Mouse (Mus musculus) fibroblast of lung, adult 2 months (primary cell): ENCODE measurements at regions not wholly inside any gene's neighbourhood (a gene's known extent, or its start where the extent isn't known, plus 50 kb on each side); places are given as distances from the start of the nearest gene placed in this dataset.

ENCODE experiments used
- DNase-seq: peaks from one replicate; pipeline ENCODE4 v3.0.0-alpha.2; 2011; ENCODE audit warnings: low read depth

DNA sequence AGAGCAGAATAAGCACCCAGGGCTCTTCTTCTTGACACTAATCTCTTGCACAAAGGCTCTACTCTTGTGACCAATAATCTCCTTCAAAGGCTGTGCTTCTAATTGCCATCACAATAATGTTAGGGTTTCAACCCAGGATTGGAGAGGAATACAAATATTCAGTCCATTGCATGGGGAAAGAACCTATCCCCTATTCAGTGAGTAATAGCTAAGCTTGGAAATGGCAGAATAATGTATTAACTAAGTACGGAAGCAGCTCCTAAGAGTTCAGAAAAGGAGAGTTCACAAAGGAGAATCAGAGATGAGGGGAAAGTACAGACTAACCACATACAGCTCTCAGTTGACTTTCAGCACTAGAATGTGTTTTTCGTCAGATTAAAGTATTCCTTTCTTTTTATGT, 544.3 kb downstream of the Nfib start:
- DNase-seq, result no peak

GRCm38 (mm10) chr4:82160233-82160632, 545.3 kb downstream of the Nfib start:
- no peak for DNase-seq

GRCm38 (mm10) chr4:82155642-82156320, 549.8 kb downstream of the Nfib start:
- no peak for DNase-seq

DNA sequence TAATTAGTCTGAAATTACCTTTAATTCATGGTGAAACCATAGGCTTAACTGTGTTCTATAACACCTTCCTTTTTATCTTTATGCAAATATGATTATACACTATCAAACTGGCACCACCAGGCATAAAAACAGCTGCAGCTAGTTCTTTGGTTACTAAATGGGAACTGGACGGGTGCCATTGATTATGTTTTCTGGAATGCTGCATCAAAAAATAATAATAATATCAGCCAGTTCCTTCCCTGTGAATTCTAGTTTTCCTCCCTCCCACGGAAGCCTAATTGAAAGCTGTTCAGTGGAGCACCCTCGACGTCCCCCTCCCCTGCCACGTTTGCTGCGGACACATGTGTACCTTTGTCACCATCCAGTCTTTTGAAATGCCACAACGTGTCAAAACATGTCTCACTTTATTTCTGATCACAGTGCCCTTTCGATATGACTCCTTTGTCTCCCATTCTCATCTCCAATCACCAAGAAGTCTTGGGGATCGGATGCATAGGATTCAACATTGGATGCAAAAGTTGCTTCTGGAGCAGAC, 551.5 kb downstream of the Nfib start:
- no peak for DNase-seq

DNA sequence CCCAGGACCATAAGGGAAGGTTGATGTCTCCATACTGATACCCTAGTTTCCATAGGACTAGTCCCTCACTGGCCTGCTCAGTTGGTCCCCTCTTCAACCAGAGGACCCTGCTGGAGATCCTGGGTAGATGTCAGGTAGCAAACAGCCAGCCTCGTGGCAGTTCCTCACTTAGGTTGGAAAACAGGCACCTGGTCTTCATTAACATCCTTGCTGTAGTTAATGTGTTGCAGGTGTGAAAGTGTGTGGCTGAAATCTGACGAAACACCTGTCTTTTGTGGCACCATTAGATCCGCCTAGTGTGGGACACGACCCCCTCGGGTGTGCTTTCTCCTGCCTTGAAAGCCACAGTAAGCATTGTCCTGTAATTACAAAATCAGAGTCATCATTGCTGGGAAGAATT, 551.9 kb downstream of the Nfib start:
- no peak for DNase-seq

DNA sequence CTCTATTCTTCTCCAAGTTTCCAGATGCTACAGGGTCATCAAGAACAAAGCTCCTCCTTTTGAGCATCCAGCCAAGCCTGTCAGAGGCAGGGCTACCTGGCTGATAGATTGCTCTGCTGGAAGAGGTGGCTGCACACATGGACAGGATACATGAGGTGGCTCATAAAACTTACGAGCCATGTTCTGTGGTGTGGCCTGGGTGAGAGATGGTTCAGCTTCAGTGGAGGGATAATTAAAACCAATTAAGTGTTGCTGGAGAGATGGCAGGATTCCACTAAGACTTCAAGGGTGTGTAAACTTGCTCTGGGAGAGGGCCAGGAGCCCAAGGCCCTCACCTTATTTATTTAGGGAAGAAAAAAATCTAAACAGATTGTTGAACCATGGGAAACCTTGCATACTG, 555.6 kb downstream of the Nfib start:
- DNase-seq, result no peak

DNA sequence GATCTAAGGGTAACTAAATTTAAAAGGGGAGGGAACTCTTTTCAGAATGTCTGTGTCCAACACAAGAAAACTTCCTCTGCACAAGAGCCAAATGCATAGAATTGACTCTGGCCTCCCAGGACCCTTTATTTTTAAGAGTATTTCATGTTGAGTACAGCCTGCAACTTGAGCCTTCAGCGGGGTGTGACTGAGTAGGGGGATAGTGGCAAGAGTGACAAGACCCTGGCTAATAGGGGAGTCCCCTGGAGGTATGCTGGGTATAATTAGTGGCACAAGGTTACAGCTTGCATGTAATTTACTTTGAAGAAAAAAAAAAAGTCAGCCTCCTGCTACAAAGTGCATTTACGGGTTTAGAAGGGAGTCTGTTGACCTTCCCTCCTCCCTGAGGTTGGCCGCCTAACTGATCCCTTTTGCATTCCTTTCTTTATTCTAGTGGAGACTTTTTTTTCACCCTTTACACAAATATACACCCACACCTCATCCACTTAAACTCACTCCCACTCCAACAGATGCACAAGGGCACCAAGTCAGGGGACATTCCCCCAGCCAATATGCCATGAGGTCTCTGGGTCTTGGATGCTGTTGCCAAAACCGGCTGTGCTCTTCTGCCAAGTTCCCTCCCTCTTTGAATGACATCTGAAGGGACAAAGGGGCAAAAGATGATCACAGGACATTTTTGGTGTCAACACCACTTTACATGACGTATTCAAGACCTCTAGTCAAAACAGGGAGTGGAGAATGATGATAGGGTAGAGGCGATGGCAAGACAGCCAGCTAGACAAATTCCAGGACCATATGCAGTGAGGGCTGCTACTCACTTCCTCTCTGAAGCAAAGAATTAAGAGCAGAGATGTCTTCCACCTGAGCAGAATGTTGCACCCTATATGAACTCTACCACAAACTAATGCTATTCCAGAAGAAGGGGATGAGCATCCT, 557.2 kb downstream of the Nfib start:
- DNase-seq, result no peak

- no peak for DNase-seq
These were observed 563.2 kb downstream of the Nfib start for GRCm38 (mm10) chr4:82142391-82142790.

- DNase-seq, result no peak
These were observed 565.7 kb downstream of the Nfib start for GRCm38 (mm10) chr4:82139806-82140205.

DNA sequence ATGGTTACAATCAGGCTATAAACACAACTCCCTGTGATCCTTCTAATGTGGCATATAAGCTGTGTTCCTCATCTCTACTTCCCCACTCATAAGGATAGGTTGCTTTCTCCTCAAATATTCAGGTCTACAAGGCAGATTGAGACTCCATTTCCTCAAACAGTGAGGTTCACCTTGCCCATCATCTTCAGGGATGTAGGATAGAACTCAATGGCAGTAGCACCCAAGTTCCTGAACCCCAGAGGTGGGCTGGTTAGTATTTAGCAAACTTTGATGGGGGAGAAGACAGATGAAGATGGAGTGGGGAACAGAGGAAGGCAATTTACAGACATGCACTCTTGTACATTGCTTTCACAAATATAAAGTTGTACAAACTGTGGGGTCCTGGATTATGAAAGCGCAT, 566.5 kb downstream of the Nfib start:
- DNase-seq, result no peak

DNA sequence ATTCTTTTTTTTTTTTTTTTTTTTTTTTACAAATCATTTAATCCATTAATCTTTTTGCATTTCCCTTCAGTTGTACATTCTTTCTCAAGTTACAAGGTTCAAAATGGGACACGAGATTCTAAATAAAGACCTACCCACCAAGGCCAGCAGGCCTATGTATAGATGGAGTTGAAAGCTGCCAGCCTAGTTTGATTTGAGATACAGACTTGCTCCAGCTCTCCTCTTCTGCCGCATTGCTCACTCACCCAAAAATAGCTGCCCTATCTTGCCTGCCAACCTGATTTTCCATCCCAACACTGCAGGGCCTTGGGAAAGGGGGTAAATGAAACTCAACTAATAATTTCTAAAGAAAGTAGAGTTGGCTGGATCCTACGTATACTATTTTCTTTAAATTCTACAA, 572.7 kb downstream of the Nfib start:
- no peak for DNase-seq

GRCm38 (mm10) chr4:82132326-82132725, 573.2 kb downstream of the Nfib start:
- no peak for DNase-seq

DNA sequence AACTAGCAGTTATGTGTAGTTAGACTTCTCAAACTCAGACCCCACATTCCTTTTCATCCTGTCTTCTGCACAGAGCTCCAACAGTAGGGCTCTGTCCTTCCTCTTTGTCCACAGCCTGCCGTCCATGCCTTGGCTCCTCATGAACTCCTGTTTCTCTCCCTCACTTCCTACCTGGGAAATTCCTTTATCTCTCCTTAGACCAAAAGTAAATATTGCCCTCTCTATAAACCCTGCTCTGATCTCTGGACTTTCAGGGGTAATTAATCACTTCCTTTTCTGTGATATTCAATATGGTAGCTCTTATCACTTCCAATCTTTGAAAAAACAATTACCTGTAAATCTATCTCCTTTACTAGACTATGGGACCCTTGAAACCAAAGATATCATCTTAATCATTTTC, 576.1 kb downstream of the Nfib start:
- DNase-seq, result no peak

- no peak for DNase-seq
These were observed 581.8 kb downstream of the Nfib start for GRCm38 (mm10) chr4:82123733-82124132.

DNA sequence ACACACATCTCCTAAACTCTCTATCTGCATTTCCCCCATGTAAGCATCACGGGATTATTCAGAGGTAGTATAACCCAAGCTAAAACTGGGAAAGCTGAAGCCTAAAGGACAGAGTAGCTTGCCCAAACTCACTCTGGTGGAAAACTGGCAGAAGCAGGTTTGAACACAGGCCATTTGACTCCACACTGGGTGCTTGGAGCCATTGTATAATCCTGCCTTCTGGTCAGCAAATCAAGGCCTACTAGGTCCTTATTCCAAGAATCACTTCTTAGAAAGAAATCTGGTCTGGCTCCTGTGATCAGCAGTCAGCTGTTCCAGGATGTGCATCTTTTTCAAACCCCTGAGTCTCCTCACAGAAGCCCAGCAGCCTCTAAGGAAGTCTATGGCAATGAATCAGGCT, 582.4 kb downstream of the Nfib start:
- no peak for DNase-seq

DNA sequence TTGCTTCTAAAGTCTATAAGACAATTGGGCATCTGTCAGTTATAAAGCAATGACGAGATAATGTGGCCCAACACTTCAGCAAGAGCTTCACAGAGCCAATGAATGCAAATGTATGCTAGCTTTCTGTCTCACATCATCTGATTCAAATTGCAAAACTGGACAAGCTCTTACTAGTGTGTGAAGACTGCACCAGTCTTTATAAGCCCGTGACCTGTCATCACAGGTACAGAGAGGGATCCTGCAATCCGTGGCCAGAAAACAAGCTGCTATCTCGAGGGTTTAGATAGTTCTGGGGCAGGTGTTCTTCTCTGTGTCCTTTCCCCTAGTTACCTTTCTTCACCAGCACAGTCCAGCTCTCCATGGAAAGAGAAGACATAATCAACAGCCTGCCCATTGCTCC, 584.8 kb downstream of the Nfib start:
- no peak for DNase-seq

DNA sequence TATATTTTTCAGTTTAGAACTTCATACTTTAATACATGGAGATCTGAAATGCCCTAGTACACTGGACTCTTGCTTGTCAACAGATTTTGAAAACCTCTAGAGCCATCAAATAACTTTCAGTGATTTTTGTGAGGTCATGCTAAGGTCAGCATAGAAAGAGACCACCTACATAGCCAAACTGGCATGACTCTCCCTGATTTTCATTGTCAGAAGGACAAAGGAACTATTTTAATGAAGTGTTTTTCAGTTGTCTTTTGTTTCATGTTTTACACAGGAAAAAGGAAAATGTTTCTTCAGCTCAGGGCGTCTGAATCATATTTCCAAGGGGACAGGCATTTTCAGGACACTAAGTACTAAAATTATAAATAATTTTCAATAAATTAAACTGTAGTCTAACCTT, 585.2 kb downstream of the Nfib start:
- no peak for DNase-seq

GRCm38 (mm10) chr4:82101837-82102236, 603.7 kb downstream of the Nfib start:
- DNase-seq, result no peak

- no peak for DNase-seq
These were observed 605.6 kb downstream of the Nfib start for GRCm38 (mm10) chr4:82099970-82100368.

- DNase-seq, result no peak
These were observed 606.3 kb downstream of the Nfib start for GRCm38 (mm10) chr4:82098986-82099969.

DNA sequence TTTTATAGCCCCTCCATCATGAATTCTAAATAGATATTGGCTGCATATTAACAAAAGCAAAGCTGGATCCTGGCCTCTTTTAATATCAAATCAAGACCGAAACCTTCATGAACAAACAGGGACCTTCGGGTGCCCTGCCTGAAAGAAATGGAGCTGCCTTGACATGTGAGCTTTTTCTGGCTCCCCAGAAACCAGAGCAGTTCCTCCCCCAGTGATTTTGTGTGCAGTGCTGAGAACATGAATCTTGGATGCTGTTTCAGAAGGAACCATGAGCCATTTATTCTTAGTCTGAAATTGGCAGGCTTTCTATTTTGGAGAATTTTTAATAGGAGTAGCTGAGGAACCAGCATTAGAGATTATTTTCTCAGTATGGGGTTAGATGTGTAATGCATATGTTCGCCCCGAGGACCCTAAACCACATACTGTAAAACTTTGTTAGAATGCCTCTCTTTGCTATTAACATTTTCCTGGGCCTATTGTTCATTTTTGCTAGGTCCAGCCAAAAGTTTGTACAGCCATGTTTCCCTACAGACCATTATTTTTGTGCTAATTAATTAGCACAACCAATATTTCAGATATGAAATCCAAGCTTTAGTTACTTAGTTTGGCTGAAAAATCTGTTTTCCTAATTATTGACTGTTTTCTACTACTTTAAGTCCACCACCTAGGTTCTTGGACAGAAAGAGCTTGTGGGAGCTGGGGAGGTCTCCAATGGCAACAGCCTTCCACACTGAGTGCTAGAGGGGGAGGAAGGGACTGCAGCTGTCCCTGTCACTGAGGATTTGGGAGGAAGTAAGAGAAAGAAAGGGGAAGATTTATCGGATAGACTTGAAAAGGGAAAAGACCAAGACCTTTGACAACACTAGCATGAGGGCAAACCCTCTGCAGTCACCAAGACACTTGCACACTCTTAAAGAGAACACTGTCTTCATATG, 613.0 kb downstream of the Nfib start:
- no peak for DNase-seq
